Mouse (Mus musculus) stomach, adult 2 months (tissue): Measurements from ENCODE around the gene Tmed9. TPM values are rescaled to one million over a fixed set of nuclear protein-coding genes. Genes with fewer than 3 reads are reported as not detected.

Experiments used
- polyA plus RNA-seq: library from polyadenylated mRNA; depleted of rRNA; stranded (reverse); fragments of >200 nt; gene quantifications from 2 replicates; pipeline ENCODE4 v1.2.3, GENCODE M21; 2012; rRNA removed

Gene Tmed9
- 35.1 and 36.6 TPM in 2 replicates for polyA plus RNA-seq

DNA sequence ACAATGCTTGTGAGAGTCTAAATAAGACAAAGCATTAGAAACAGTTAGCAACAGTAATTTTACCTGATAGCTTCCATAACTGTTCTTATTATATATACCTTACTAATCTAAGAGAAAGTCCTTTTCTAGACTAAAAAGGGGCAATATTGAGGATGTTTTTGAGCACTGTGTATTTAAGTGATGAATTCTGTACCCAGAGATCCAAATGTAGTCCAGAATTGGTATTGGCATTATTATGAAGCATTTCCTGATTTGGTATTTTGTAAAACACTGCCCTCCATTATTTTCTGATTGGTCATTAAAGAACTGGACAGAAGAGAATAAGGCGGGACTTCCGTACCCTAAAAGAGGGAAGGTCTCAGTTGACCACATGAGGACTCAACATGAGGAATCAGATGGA, at the start of gene Tmed9:
TSS of gene Tmed9 (plus strand) at position 301 of the 400 bp plus-strand sequence.

DNA sequence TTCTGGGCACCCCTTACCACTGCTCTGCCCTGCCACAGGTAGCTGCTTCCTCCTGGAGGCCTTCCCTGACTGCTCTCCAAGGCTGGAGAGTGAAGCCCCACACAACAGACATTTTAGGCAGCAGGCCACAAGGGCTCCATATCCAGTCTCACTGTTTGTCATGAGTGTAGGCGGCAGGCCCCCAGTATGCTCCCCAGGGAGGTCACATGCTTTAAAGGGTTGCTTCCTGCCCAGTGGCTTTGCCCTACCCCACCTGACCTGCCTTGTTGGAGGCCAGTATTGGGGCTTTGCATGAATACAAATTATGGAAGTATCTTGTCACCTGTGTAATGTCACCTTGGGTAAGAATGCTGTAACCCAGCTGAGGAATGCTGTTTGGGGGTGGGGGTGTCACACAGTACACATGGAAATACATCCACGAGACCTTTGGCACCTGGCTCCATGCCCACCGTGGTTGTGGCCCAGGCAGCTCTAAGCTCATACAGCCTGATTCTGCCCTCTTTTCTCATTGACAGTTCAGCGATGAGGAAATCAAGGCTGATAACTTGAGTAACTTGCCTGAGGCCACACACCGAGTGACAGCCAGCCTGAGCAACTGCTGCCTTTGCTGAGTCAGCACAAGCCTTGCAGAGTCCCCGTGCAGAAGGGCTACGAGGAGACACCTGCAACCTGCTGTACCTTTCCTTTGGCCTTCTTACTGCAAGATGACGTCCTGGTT, 44.2 kb upstream of the Tmed9 start, which contains the start of gene Dok3:
TSS of gene Dok3 (minus strand) at position 99 of the 718 bp plus-strand sequence.

DNA sequence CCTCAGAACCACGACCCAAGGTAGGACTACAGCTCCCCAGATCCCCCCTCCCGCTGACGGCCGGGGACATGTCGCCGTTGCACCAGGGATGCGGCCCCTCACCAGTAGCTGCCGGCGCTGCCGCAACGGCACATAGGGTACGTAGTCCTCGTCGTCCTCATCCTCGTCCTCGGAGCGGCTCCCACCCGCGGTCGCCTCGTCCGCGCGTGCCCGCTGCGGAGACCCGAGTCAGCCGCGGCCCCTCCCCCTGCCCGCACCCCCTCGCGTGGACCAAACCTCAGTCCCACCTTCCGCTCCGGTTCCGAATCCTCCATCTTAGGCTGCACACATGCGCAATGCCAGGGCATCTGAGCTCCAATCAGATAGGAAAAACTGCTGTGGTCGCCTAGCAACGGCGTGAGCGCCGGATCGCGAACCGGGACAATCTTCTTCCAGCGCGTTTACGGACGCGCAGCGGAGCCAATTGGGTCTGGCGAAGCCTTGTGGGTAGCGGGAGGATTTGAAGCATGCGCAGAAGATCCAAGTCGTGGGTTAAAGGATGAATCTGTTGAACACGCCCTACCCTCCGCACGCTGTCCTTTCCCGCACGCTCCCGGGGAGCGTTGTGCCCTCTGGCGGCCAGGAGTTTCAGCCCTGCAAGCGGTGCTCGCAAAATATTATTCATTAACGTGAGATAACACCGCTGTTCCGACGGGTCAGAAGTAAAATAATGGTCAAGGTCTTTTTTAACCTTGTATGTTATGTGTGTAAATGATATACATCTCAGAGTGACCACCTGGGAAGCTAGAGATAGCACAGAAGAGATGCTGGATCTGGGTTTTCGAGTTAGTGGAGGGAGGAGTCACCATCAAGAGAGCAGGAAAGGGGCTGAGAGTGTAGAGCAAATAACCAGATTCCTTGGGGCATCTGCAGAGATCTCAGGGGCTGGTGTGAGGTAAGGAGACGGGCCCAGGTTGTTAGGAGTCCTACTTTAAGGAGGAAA, 37.0 kb upstream of the Tmed9 start, which contains the start of gene Ddx41:
TSS of gene Ddx41 (minus strand) at position 465 of the 982 bp plus-strand sequence.

DNA sequence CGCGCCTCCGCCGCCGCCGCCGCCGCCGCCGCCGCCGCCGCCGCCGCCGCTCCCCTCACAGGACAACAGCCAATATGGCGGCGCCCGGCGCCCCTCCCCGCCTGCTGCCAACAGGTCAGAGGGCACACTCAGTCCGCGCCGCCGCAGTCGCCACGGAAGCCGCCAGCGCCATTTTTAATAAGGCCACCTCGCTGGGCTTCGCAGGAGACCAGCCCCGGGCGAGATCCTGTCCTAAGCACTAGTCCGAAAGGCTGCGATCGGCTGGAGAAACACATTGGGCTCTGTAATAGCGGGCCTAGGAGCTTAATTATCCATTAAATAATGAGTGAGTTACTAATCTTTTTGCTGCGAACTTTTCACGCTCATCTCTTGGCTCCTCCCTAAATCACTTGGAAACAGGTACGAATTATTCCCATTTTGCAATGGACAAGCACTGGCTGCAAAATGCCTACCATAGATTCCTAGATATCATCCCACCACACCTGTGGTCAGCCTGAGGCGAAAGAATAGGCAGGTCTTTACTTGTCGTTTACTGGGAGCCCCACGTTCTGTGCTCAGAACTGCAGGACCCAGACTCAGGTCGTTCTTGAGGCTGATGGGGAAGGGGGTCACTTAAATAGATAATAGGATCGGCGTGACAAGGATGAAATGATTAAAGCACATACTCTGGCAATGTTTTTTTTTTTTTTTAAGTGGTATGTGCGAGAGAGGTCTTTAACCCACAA, 2.3 kb upstream of the Tmed9 start, which contains the start of gene Fam193b:
TSS of gene Fam193b (minus strand) at position 94 of the 725 bp plus-strand sequence.

DNA sequence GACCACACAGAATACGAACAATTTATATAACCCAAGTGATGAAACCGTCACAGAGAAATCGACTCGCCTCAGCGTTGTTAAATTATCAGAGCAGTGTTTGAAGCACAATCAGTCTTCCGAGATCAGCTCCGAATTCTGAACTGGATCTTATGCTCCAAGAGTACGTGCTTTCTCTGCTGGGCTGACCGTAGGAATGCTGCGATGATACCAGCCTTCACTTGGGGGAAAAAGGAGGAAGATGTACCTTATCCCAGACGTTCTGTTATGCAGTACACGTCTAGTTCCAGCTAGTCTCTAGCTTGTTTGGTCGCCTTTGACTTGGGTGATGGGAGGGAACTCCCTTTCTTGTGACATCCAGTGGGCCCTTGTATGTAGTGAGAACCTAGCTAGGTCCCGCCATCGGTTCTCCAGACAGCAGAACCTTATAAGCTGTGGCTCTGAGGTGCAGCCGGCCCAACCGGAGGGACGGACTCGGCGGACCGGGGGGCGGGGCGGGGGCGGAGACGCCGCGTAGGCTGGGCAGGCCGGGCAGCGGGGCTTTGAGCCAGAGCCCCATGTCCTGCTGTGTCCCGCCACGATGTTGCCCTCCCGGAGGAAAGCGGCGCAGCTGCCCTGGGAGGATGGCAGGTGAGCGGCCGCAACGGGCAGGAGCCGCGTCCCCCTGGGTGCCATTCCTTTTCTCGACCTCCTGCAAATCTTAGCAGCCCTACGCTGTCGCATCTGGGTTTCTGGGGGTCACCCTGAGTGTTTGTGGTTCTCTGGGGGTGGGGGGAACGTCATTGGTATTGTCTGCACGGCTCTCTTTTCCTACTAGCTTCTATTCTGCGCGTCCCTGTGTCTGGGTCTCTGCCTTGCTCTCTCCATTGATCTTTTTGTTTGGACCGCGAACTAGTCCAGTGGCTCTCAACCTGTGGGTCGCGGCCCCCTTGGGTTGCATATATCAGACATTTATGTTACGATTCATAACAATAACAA, 26.3 kb downstream of the Tmed9 start, which contains the start of gene B4galt7:
TSS of gene B4galt7 (plus strand) at position 331 of the 975 bp plus-strand sequence.

DNA sequence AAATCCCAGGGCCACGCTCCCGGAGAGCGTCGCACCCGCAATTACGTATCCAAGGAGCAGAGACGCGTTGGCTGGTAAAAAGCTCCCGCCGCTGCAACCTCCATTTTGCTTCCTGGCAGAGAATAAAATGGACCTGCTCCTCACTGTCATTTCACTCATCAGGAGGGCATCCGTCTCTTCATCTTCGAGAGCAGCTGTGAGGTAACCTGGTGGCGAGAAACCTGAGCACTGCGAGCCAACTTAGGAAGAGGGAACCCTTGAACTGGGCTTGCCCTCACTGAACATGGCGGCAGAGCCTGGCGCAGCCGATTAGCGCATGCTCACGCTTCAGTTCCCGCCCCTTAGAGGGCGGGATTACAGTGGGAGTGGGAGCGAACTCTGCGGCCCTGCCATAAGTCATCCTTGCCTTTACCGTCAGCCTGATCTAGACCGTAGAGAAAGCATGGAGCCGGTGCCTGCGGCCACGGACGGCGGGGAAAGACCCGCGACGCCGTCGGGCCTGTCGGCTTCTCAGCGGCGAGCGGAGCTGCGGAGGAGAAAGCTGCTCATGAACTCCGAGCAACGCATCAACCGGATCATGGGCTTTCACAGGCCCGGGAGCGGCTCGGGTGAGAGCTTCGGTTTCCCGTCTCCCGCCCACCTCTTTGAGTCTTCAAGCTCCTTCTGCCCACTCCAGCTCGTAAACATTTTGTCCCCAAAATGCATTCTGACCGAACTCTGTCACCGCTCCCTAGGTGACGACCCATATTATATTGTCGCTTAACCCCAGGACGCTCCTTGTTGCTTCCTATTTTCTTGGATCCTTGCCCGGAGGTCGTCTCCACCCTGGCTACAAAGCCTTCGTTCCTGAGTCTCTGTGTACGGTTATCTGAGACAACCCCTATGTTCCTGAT, 49.4 kb downstream of the Tmed9 start, which contains the start of gene Caml:
TSS of gene Caml (plus strand) at position 357 of the 893 bp plus-strand sequence.

DNA sequence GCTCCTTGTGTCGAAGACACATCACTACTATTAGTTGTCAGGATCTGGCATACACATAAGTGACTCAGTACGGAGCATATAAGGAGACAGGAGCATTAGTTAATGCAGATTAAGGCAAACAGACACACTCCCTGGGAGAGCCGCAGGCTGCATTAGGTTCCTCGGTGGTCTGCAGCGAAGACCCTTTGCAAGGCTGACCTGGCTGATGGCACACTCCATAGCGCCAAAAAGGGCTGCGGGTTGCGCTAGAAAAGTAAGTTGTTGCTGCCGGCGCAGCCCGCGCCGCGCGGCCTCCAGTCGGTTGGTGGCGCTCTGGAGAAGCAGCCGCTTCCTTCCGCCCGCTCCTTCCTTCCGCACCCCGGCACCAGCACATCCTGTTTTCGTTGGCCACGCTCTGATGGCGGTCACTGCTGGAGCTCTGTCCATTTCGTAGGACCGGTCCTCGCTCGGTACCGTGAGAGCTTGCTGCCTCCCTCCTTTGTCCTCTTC, 61.2 kb downstream of the Tmed9 start, which contains the start of gene Ddx46:
TSS of gene Ddx46 (plus strand) at position 389 of the 489 bp plus-strand sequence.

Other genes with a start within 250 kb of the Tmed9 start
- gene Mxd3, start 243.9 kb upstream of the Tmed9 start, polyA plus RNA-seq, result 5.1 and 5.3 TPM in 2 replicates
- gene Lman2, start 210.9 kb upstream of the Tmed9 start, polyA plus RNA-seq, result 39.7 and 43.4 TPM in 2 replicates
- 0.81 and 1.3 TPM in 2 replicates for gene Rgs14, start 204.0 kb upstream of the Tmed9 start, polyA plus RNA-seq
- gene Slc34a1, start 175.5 kb upstream of the Tmed9 start, polyA plus RNA-seq, result 0.05 and 0.14 TPM in 2 replicates
- gene Pfn3, start 158.5 kb upstream of the Tmed9 start, polyA plus RNA-seq, result not detected in 2 replicates
- gene F12, start 146.9 kb upstream of the Tmed9 start, polyA plus RNA-seq, result 0.70 TPM in 1 of 2 replicates, not detected in the other
- 22.8 and 30.1 TPM in 2 replicates for gene Grk6, start 128.7 kb upstream of the Tmed9 start, polyA plus RNA-seq
- gene Prr7, start 109.5 kb upstream of the Tmed9 start, polyA plus RNA-seq, result 7.2 and 14.2 TPM in 2 replicates
- gene Dbn1, start 85.6 kb upstream of the Tmed9 start, polyA plus RNA-seq, result 25.3 and 45.7 TPM in 2 replicates
- 151 and 166 TPM in 2 replicates for gene Pdlim7, start 60.1 kb upstream of the Tmed9 start, polyA plus RNA-seq
- 4.9 and 8.1 TPM in 2 replicates for gene Dok3, start 44.4 kb upstream of the Tmed9 start, polyA plus RNA-seq
- 17.7 and 18.4 TPM in 2 replicates for gene Ddx41, start 37.1 kb upstream of the Tmed9 start, polyA plus RNA-seq
- gene Fam193b, start 2.6 kb upstream of the Tmed9 start, polyA plus RNA-seq, result 42.6 and 47.6 TPM in 2 replicates
- gene B4galt7, start 26.2 kb downstream of the Tmed9 start, polyA plus RNA-seq, result 8.4 and 8.8 TPM in 2 replicates
- gene Caml, start 49.3 kb downstream of the Tmed9 start, polyA plus RNA-seq, result 3.0 and 5.5 TPM in 2 replicates
- 2.4 and 3.5 TPM in 2 replicates for gene Ddx46, start 61.3 kb downstream of the Tmed9 start, polyA plus RNA-seq
- gene B230219D22Rik, start 119.4 kb downstream of the Tmed9 start, polyA plus RNA-seq, result 3.6 and 5.1 TPM in 2 replicates
- 13.7 and 20.4 TPM in 2 replicates for gene Txndc15, start 140.9 kb downstream of the Tmed9 start, polyA plus RNA-seq
- gene Pcbd2, start 153.6 kb downstream of the Tmed9 start, polyA plus RNA-seq, result 10.5 and 14.5 TPM in 2 replicates
- not detected in 2 replicates for gene Catsper3, start 210.8 kb downstream of the Tmed9 start, polyA plus RNA-seq